Mouse (Mus musculus) adrenal gland, adult 10 weeks (tissue): ENCODE measurements around the gene Hypm. TPM values are rescaled to one million over a fixed set of nuclear protein-coding genes. Genes with fewer than 3 reads are reported as not detected.

ENCODE experiments used
- polyA plus RNA-seq: library from polyadenylated mRNA; stranded (reverse); fragments of 350-450 nt; fragmentation: Illumina TruSeq; extraction: RNeasy Lipid Tissue Mini Kit (QIAGEN cat#74804); gene quantifications from one replicate; pipeline ENCODE4 v1.2.3, GENCODE M21; 2014; ENCODE audit warnings: low read depth, low replicate concordance

The Hypm gene
- polyA plus RNA-seq, result not detected

GRCm38 (mm10) chrX:9846628-9847027, at the start of gene Hypm:
Hypm (plus strand) TSS chrX:9846928.

GRCm38 (mm10) chrX:9849403-9849802, 2.7 kb downstream of the Hypm start, which contains the start of gene H2al3:
H2al3 (plus strand) TSS chrX:9849703.

GRCm38 (mm10) chrX:9885322-9885721, 38.6 kb downstream of the Hypm start, which contains the start of gene Sytl5:
Sytl5 (plus strand) TSS chrX:9885622.

Other genes starting within 250 kb of the Hypm start
- gene Dynlt3, start 183.9 kb upstream of the Hypm start, polyA plus RNA-seq, result 841 TPM
- not detected for gene H2al3, start 2.8 kb downstream of the Hypm start, polyA plus RNA-seq
- 14.1 TPM for gene Sytl5, start 38.7 kb downstream of the Hypm start, polyA plus RNA-seq